Mouse (Mus musculus): ENCODE measurements at regions not wholly inside any gene's neighbourhood (a gene's known extent, or its start where the extent isn't known, plus 50 kb on each side); places are given as distances from the start of the nearest gene placed in this dataset.

GRCm38 (mm10) chr4:62878927-62879326 lies 86.4 kb upstream of the Zfp618 start:
- no peak for TF ChIP-seq CTCF (IDR thresholded peaks at IDR 0.05)
- ATAC-seq (ENCODE audit: low FRiP score): no peak
- WGBS: 82% methylated on average over 3 of the region's 3 CpGs

GRCm38 (mm10) chr4:62881824-62882223 lies 83.5 kb upstream of the Zfp618 start:
- H3K9me3 ChIP-seq (ENCODE audit: low read length): no peaks in the 10 kb centered on the region
- no peak overlapping the region for H3K9ac ChIP-seq (replicated peaks; ENCODE audit: low read length, poor library complexity, severe bottlenecking)
- DNase-seq (ENCODE audit: low spot score) (no peak), ATAC-seq (ENCODE audit: low FRiP score) (no peak)
- no peaks in the 10 kb centered on the region for H3K27me3 ChIP-seq (ENCODE audit: insufficient read depth, low read length)
- 0 out of 2 replicates have a peak, but pooled peaks have one; percentile 11 for TF ChIP-seq CTCF (IDR thresholded peaks at IDR 0.05)
- H3K4me2 ChIP-seq (ENCODE audit: low read depth, low read length, poor library complexity, severe bottlenecking): no peak overlapping the region
- H3K27ac ChIP-seq (ENCODE audit: low read depth, low read length): no peak overlapping the region
- no peaks in the 10 kb centered on the region for H3K4me1 ChIP-seq (ENCODE audit: insufficient read depth, low read length)
- H3K4me3 ChIP-seq (ENCODE audit: low read depth, low read length): no peak overlapping the region
- H3K36me3 ChIP-seq (ENCODE audit: insufficient read depth, low read length): no peaks in the 10 kb centered on the region
- 80% methylated on average over 10 of the region's 11 CpGs for WGBS

More at GRCm38 (mm10) chr4:62878927-62879326, 86.4 kb upstream of the Zfp618 start:
- Histone ChIP-seq H3K9ac (replicated peaks; ENCODE audit: low read length, poor library complexity, severe bottlenecking) (no peak overlapping the region), H3K27me3 (ENCODE audit: insufficient read depth, low read length) (no peaks in the 10 kb centered on the region), H3K27ac (ENCODE audit: low read depth, low read length) (no peak overlapping the region), H3K9me3 (ENCODE audit: low read length) (no peaks in the 10 kb centered on the region), H3K4me1 (ENCODE audit: insufficient read depth, low read length) (no peaks in the 10 kb centered on the region), H3K4me3 (ENCODE audit: low read depth, low read length) (no peak overlapping the region), H3K4me2 (ENCODE audit: low read depth, low read length, poor library complexity, severe bottlenecking) (no peak overlapping the region), H3K36me3 (ENCODE audit: insufficient read depth, low read length) (no peaks in the 10 kb centered on the region)
- peak; percentile 43 for DNase-seq (ENCODE audit: low spot score)

GRCm38 (mm10) chr4:62882276-62882675 lies 83.1 kb upstream of the Zfp618 start:
- no peaks in the 10 kb centered on the region for H3K9me3 ChIP-seq (ENCODE audit: low read length)
- ATAC-seq (ENCODE audit: low FRiP score): no peak
- 69% methylated on average over 8 of the region's 8 CpGs for WGBS
- H3K9ac ChIP-seq (replicated peaks; ENCODE audit: low read length, poor library complexity, severe bottlenecking): no peak overlapping the region
- no peaks in the 10 kb centered on the region for H3K4me1 ChIP-seq (ENCODE audit: insufficient read depth, low read length)
- H3K27me3 ChIP-seq (ENCODE audit: insufficient read depth, low read length): no peaks in the 10 kb centered on the region
- no peaks in the 10 kb centered on the region for H3K36me3 ChIP-seq (ENCODE audit: insufficient read depth, low read length)
- H3K4me3 ChIP-seq (ENCODE audit: low read depth, low read length): no peak overlapping the region
- H3K4me2 ChIP-seq (ENCODE audit: low read depth, low read length, poor library complexity, severe bottlenecking): no peak overlapping the region
- no peak for DNase-seq (ENCODE audit: low spot score)
- H3K27ac ChIP-seq (ENCODE audit: low read depth, low read length): no peak overlapping the region
- TF ChIP-seq CTCF (IDR thresholded peaks at IDR 0.05): no peak

- TF ChIP-seq CTCF (IDR thresholded peaks at IDR 0.05): no peak
- no peaks in the 10 kb centered on the region for H3K9me3 ChIP-seq (ENCODE audit: low read length)
- H3K4me1 ChIP-seq (ENCODE audit: insufficient read depth, low read length): no peaks in the 10 kb centered on the region
- no peak overlapping the region for H3K4me2 ChIP-seq (ENCODE audit: low read depth, low read length, poor library complexity, severe bottlenecking)
- H3K27ac ChIP-seq (ENCODE audit: low read depth, low read length): no peak overlapping the region
- H3K4me3 ChIP-seq (ENCODE audit: low read depth, low read length): no peak overlapping the region
- DNase-seq (ENCODE audit: low spot score) (no peak), ATAC-seq (ENCODE audit: low FRiP score) (no peak)
- H3K36me3 ChIP-seq (ENCODE audit: insufficient read depth, low read length): no peaks in the 10 kb centered on the region
- H3K27me3 ChIP-seq (ENCODE audit: insufficient read depth, low read length): no peaks in the 10 kb centered on the region
- WGBS: 89% methylated on average over 7 of the region's 7 CpGs
- no peak overlapping the region for H3K9ac ChIP-seq (replicated peaks; ENCODE audit: low read length, poor library complexity, severe bottlenecking)
Observed at GRCm38 (mm10) chr4:62888736-62889135, 76.6 kb upstream of the Zfp618 start.

- TF ChIP-seq CTCF (IDR thresholded peaks at IDR 0.05): peak; percentile 75
- no peak overlapping the region for H3K9ac ChIP-seq (replicated peaks; ENCODE audit: low read length, poor library complexity, severe bottlenecking)
- no peaks in the 10 kb centered on the region for H3K9me3 ChIP-seq (ENCODE audit: low read length)
- H3K4me2 ChIP-seq (ENCODE audit: low read depth, low read length, poor library complexity, severe bottlenecking): no peak overlapping the region
- peak; percentile 34 for DNase-seq (ENCODE audit: low spot score)
- H3K36me3 ChIP-seq (ENCODE audit: insufficient read depth, low read length): no peaks in the 10 kb centered on the region
- no peaks in the 10 kb centered on the region for H3K27me3 ChIP-seq (ENCODE audit: insufficient read depth, low read length)
- H3K4me1 ChIP-seq (ENCODE audit: insufficient read depth, low read length): no peaks in the 10 kb centered on the region
- no peak overlapping the region for H3K27ac ChIP-seq (ENCODE audit: low read depth, low read length)
- no peak overlapping the region for H3K4me3 ChIP-seq (ENCODE audit: low read depth, low read length)
- 48% methylated on average over 4 of the region's 4 CpGs for WGBS
- no peak for ATAC-seq (ENCODE audit: low FRiP score)
Observed at GRCm38 (mm10) chr4:62889708-62890107, 75.7 kb upstream of the Zfp618 start.

- Histone ChIP-seq H3K4me2 (ENCODE audit: low read depth, low read length, poor library complexity, severe bottlenecking) (no peak overlapping the region), H3K9ac (replicated peaks; ENCODE audit: low read length, poor library complexity, severe bottlenecking) (no peak overlapping the region), H3K4me3 (ENCODE audit: low read depth, low read length) (no peak overlapping the region), H3K27me3 (ENCODE audit: insufficient read depth, low read length) (no peaks in the 10 kb centered on the region), H3K36me3 (ENCODE audit: insufficient read depth, low read length) (no peaks in the 10 kb centered on the region), H3K4me1 (ENCODE audit: insufficient read depth, low read length) (no peaks in the 10 kb centered on the region), H3K9me3 (ENCODE audit: low read length) (no peaks in the 10 kb centered on the region), H3K27ac (ENCODE audit: low read depth, low read length) (no peak overlapping the region)
- ATAC-seq (ENCODE audit: low FRiP score) (peak; percentile 31; the same call in 1 of the 2 replicates), DNase-seq (ENCODE audit: low spot score) (peak; percentile 8)
- TF ChIP-seq CTCF (IDR thresholded peaks at IDR 0.05): no peak
- 45% methylated on average over 21 of the region's 21 CpGs for WGBS
Observed at GRCm38 (mm10) chr4:62890588-62891580, 74.5 kb upstream of the Zfp618 start.

Data from midbrain, postnatal 0 days (tissue).